Mouse (Mus musculus) cerebellum, adult 2 months (tissue): ENCODE results near the gene Slk.

ENCODE experiments used
- CTCF ChIP-seq: fragments of 200-500 bp; IDR thresholded peaks from 2 replicates; pipeline ENCODE4 v1.5.1; 2011; ENCODE audit warnings: low read depth, mild to moderate bottlenecking, control low read depth, low read length, moderate library complexity, borderline replicate concordance; ENCODE audit not compliant: insufficient read depth
- POLR2A ChIP-seq: fragments of 200-500 bp; IDR thresholded peaks from 2 replicates; pipeline ENCODE4 v1.6.1; 2011; ENCODE audit warnings: low read length, control low read depth, borderline replicate concordance; ENCODE audit not compliant: insufficient read depth

DNA sequence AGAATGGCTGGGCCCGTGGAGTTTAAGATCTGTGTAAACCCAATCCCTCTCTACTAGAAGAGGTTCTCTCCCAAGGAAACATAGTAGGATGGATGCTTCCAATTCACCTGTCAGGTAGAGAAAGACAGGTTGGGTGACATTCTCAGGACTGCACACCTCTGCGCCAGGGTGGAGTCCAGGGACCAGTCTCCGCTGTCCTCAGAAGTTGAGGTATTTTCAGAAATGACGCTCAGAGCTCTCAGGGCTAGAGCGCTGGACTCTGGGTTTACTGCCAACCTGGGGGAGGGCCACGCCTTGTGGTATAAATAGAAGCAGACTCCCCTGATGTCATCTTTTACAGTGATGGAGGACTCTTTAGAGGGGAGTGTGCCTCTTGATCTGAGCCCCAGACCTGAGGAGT, 41.6 kb upstream of the Slk start:
- no peak for TF ChIP-seq CTCF
- TF ChIP-seq POLR2A: no peak
